Mouse (Mus musculus) midbrain, embryonic 15.5 days (tissue): ENCODE measurements around the gene Prox1. TPM values are rescaled to one million over a fixed set of nuclear protein-coding genes. Genes with fewer than 3 reads are reported as not detected.

Source experiments
- ATAC-seq: fragments of 200-750 bp; cut with Nextera tagmentation; replicated peaks from 2 replicates; pipeline ENCODE4 v1.8.0; 2017; ENCODE audit warnings: moderate TSS enrichment
- H3K27ac ChIP-seq: fragments of 300-500 bp; sonication (generic); 2 replicates; pipeline ENCODE4 v1.5.1; 2015; ENCODE audit warnings: mild to moderate bottlenecking, inconsistent platforms
- H3K27me3 ChIP-seq: fragments of 300-500 bp; sonication (generic); replicated peaks from 2 replicates; pipeline ENCODE4 v1.6.1; 2015; ENCODE audit warnings: inconsistent platforms
- H3K36me3 ChIP-seq: fragments of 300-500 bp; sonication (generic); replicated peaks from 2 replicates; pipeline ENCODE4 v1.6.1; 2015; ENCODE audit warnings: inconsistent platforms
- H3K4me1 ChIP-seq: fragments of 300-500 bp; sonication (generic); 2 replicates; pipeline ENCODE4 v1.6.1; 2015; ENCODE audit warnings: inconsistent platforms
- H3K4me2 ChIP-seq: fragments of 300-500 bp; sonication (generic); 2 replicates; pipeline ENCODE4 v1.6.1; 2015; ENCODE audit warnings: inconsistent platforms, mild to moderate bottlenecking, moderate library complexity
- H3K4me3 ChIP-seq: fragments of 300-500 bp; sonication (generic); 2 replicates; pipeline ENCODE4 v1.5.1; 2015; ENCODE audit warnings: mild to moderate bottlenecking, inconsistent platforms
- H3K9ac ChIP-seq: fragments of 300-500 bp; sonication (generic); 2 replicates; pipeline ENCODE4 v1.6.1; 2015; ENCODE audit warnings: mild to moderate bottlenecking, inconsistent platforms
- H3K9me3 ChIP-seq: fragments of 300-500 bp; sonication (generic); 2 replicates; pipeline ENCODE4 v1.6.1; 2016; ENCODE audit warnings: inconsistent platforms
- WGBS: fragments of 180-500 bp; shearing (Covaris S2); methylation state at CpG from one replicate; pipeline ENCODE4 v1.1.7; 2015; ENCODE audit warnings: mixed read lengths; 5-methylcytosine and 5-hydroxymethylcytosine counted together
- polyA plus RNA-seq: library from polyadenylated mRNA; unstranded; fragments of >200 nt; fragmentation: Nextera tagmentation; extraction: Ambion mirVana; gene quantifications from 2 replicates; pipeline ENCODE4 v1.2.1, GENCODE M21; 2015

The Prox1 gene
- polyA plus RNA-seq, 1 experiment from 2014 or later, result 14.1 TPM

DNA sequence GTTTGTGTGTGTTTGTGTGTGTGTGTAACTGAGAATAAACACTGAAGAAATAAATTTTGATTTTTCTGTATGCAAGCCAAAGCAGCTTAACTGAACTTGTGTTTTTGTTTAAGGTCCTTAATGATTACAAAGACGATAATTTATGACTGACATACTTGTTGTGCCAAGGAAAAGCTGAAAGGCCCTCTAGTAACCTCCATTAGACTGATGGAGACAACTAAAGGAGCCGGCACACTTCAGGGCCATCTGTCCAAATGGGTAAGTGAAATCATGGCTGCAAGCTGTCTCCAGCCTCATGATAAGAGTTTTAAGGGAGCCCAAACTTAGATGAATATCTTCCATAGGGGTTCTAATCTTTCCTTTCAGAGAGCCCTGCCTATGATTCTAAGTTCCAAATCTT, 15.5 kb downstream of the Prox1 start:
- 0 out of 2 replicates have a peak, but pooled peaks cover 3% of the 10 kb centered on the region for H3K27me3 ChIP-seq
- H3K4me3 ChIP-seq, result no peak overlapping the region
- H3K9ac ChIP-seq, result no peak overlapping the region
- H3K4me1 ChIP-seq, result peaks cover 7% of the 10 kb centered on the region
- H3K4me2 ChIP-seq, result no peak overlapping the region
- no peak overlapping the region for H3K27ac ChIP-seq
- WGBS, result 50% methylated on average over 2 of the region's 2 CpGs
- H3K36me3 ChIP-seq, result no peaks in the 10 kb centered on the region
- no peaks in the 10 kb centered on the region for H3K9me3 ChIP-seq
- ATAC-seq, result no peak

DNA sequence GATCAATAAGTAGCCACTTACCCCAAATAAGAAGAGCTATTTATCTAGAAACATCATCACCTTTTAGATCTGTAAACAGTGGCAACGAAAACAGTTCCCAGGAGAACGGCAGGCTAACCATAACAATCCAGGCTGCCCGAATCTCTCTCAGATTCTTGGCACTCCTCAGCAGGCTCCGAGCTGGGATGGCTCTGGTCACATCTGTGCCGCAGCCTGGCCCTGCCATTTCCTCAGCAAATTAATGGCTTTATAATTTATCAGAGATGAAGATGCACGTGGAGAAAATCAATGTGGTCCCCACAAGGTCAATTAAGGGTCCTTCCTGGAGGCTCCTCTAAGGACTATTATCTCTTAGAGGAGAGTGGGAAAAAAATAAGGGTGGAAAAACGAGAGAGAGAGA, 16.2 kb downstream of the Prox1 start:
- 51% methylated on average over 7 of the region's 7 CpGs for WGBS

DNA sequence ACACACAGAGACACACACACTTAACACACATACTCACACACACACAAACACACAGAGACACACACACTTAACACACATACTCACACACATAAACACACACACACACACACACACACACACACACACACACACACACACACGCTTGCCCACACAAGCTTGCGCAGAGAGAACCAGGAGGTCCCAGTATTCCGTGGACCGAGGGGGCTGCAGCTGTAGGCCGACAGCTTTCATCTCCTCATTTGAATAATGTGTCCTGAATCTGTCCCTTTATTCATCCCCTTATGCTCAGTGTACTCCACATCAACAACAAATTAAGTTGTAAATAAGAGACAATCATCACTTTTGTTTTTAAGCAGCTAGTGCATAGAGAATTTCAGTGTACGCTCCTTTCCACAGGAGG, 17.9 kb downstream of the Prox1 start:
- no peak for ATAC-seq
- WGBS, result 55% methylated on average over 6 of the region's 6 CpGs
- peaks cover 26% of the 10 kb centered on the region for H3K4me1 ChIP-seq
- no peaks in the 10 kb centered on the region for H3K36me3 ChIP-seq
- H3K9me3 ChIP-seq, result no peaks in the 10 kb centered on the region
- H3K27me3 ChIP-seq, result no peaks in the 10 kb centered on the region
- H3K4me2 ChIP-seq, result no peak overlapping the region
- no peak overlapping the region for H3K4me3 ChIP-seq
- H3K27ac ChIP-seq, result no peak overlapping the region
- no peak overlapping the region for H3K9ac ChIP-seq

More for the DNA sequence above, 16.2 kb downstream of the Prox1 start:
- Histone ChIP-seq H3K27me3 (0 out of 2 replicates have a peak, but pooled peaks cover 3% of the 10 kb centered on the region), H3K4me3 (no peak overlapping the region), H3K4me2 (no peak overlapping the region), H3K9me3 (no peaks in the 10 kb centered on the region), H3K9ac (no peak overlapping the region), H3K27ac (no peak overlapping the region), H3K36me3 (no peaks in the 10 kb centered on the region), H3K4me1 (peaks cover 12% of the 10 kb centered on the region)
- ATAC-seq, result no peak

DNA sequence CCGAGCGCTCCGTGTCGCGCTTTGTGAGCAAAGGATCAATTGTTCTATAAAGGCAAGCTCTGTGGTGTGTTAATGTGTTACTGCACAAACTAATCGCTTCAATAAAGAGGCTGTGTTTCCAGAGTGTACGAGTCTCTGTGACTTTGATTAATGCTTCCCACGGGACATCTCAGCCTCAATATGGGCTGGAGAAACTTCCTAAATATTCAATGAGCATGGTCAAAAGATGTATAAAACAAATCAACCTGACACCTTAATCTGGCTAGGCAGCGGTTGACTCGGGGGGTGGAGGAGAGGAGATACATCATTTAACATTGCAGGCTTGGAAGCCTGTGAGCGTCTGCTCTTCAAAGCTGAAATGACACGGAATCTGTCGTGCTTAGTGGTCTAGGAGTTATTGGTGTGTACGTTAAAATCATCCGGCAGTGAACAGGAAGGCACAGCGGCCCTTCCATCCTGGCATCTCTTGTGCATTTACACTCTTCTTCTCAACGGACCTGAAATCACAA, 21.2 kb downstream of the Prox1 start:
- 15% methylated on average over 17 of the region's 17 CpGs for WGBS
- Histone ChIP-seq H3K36me3 (no peaks in the 10 kb centered on the region), H3K27ac (no peak overlapping the region), H3K4me2 (peak overlapping the region; percentile 32), H3K9me3 (no peaks in the 10 kb centered on the region), H3K9ac (no peak overlapping the region), H3K27me3 (no peaks in the 10 kb centered on the region), H3K4me3 (no peak overlapping the region), H3K4me1 (peaks cover 19% of the 10 kb centered on the region)
- ATAC-seq, result no peak

DNA sequence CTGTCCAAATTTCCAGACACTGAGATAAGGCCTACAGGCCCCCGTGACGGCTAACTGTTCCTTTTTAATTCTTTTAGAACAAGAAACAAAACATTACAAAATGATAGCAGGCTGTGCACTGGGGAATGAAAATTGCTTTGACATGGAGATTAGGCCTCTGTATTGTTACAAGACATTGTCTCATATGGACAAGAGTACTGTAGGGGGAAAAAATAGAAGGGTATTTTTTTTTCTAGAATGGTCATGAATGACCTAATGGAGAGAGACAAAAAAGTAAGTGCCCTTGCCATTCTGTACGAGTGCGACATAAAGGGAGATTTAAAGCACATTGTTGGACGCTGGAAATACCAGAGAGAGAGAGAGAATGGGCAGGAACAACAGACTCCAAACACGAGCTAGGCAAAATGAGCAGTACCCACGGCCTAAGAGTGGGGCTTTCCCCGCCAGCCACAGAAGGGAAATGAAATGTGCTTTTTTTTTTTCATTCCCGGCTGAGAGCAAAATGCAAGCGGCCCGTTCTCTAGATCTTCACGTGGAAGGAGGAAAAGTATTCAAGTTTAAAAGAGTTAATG, 21.8 kb downstream of the Prox1 start:
- no peak for ATAC-seq
- 9% methylated on average over 12 of the region's 12 CpGs for WGBS
- Histone ChIP-seq H3K4me1 (peaks cover 19% of the 10 kb centered on the region), H3K9ac (no peak overlapping the region), H3K4me3 (no peak overlapping the region), H3K36me3 (no peaks in the 10 kb centered on the region), H3K27me3 (no peaks in the 10 kb centered on the region), H3K27ac (no peak overlapping the region), H3K4me2 (peak overlapping the region; percentile 32), H3K9me3 (no peaks in the 10 kb centered on the region)

DNA sequence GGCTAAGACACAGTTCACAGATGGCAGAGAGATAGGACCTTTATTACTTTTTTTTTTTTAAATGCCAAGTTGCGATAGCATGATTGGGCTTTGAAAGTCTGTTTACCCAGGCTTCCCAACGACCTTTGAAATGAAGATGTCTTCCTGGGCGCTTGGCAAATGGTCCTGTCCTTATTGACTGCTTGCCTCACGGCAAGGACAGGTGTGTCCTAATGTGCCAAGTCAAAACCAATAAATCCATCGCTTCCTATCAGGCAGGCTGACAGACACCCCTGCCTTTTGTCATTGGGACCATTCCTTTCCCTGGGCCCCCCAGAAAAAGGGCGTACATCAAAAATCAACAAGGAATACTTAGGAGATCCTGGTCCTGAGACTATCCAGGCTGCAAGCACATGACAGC, 22.7 kb downstream of the Prox1 start:
- no peak overlapping the region for H3K4me3 ChIP-seq
- no peaks in the 10 kb centered on the region for H3K36me3 ChIP-seq
- H3K9me3 ChIP-seq, result no peaks in the 10 kb centered on the region
- ATAC-seq, result no peak
- no peak overlapping the region for H3K27ac ChIP-seq
- no peak overlapping the region for H3K4me2 ChIP-seq
- 68% methylated on average over 6 of the region's 6 CpGs for WGBS
- H3K9ac ChIP-seq, result no peak overlapping the region
- no peaks in the 10 kb centered on the region for H3K27me3 ChIP-seq
- peaks cover 19% of the 10 kb centered on the region for H3K4me1 ChIP-seq

DNA sequence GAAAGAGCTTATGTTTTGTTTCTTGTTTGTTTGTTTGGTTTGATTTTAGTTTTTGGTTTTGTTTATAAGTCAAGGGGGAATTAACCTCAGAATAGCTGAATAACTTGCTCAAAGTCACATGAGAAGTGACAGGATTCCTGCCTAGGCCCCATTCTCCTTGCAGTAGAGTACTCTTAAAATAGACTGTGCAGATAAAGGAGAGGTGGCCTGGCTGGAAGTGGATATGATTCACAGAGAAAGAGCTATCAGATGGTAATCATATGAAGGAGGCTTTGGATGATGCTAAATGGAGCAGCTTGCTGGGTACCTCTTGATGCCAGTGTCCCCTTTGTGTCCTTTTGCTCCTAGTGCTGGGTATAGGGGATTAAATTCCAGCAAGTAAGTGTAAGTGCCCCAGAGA, 26.1 kb downstream of the Prox1 start:
- Histone ChIP-seq H3K27me3 (no peaks in the 10 kb centered on the region), H3K27ac (no peak overlapping the region), H3K4me3 (no peak overlapping the region), H3K9ac (no peak overlapping the region), H3K4me2 (no peak overlapping the region), H3K9me3 (no peaks in the 10 kb centered on the region), H3K36me3 (no peaks in the 10 kb centered on the region), H3K4me1 (peaks cover 24% of the 10 kb centered on the region)
- no peak for ATAC-seq

DNA sequence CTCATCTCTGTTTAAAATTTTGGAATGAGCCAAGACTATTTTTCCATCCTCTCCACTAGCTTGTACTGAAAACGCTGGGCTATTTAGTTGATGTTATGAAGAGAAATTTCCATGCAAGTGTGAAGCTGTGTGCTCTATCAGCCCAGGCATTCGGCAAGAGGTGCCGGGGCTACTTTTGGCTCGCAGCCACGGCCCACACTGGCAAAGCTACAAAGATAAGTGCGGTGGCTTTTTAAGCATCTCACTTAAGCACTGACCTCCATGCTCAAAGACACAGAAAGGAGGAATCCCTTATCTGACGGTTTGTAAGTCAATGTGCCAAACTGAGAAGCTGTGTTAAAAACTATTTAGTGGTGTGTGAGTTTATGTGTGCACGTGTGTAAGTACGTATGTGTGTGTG, 26.9 kb downstream of the Prox1 start:
- 85% methylated on average over 9 of the region's 9 CpGs for WGBS
- H3K9me3 ChIP-seq, result no peaks in the 10 kb centered on the region
- H3K4me1 ChIP-seq, result peaks cover 23% of the 10 kb centered on the region
- H3K4me2 ChIP-seq, result no peak overlapping the region
- no peak overlapping the region for H3K9ac ChIP-seq
- no peaks in the 10 kb centered on the region for H3K27me3 ChIP-seq
- no peak for ATAC-seq
- no peak overlapping the region for H3K27ac ChIP-seq
- H3K36me3 ChIP-seq, result no peaks in the 10 kb centered on the region
- no peak overlapping the region for H3K4me3 ChIP-seq

DNA sequence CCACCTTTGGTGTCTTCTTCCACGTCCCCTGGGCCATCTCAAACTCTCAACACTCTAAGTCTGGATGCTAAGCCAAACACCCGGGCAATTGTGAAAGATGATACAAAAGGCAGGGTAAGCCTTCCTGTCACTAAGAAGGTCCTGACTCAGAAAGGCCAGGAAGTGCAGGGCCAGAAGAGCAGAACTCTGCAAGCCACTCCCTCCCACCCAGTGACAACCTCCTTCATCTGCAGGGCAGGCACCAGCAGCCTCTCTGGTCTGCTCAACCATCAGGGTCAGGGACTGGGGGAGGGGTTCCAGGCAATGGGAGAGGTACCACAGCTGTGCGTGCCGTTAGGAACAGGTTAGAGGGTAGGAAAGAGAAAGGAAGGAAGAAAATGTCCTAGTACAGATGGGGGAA, 27.9 kb downstream of the Prox1 start:
- H3K4me2 ChIP-seq, result no peak overlapping the region
- no peak overlapping the region for H3K4me3 ChIP-seq
- H3K27ac ChIP-seq, result no peak overlapping the region
- ATAC-seq, result no peak
- no peaks in the 10 kb centered on the region for H3K36me3 ChIP-seq
- no peaks in the 10 kb centered on the region for H3K27me3 ChIP-seq
- H3K4me1 ChIP-seq, result peaks cover 26% of the 10 kb centered on the region
- 51% methylated on average over 4 of the region's 4 CpGs for WGBS
- no peaks in the 10 kb centered on the region for H3K9me3 ChIP-seq
- H3K9ac ChIP-seq, result no peak overlapping the region

DNA sequence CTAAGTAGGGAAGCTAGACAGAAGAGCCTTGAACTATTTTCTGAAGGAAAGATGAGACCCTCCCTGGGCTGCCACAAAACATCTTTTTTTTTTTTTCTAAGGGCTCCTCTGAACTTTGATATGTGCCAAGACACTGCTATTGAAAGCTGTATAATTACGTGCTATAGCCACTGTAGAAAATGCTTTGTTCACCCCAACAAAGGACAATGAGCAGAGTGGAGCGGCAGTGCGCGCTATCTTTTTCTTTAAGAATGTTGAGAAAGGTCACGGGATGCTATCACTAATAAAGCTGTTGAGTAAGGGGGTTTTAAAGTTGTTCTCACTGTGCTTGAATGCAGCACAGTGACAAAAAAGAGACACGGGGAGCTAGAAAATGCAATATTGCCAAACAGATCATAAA, 30.0 kb downstream of the Prox1 start:
- Histone ChIP-seq H3K4me1 (peaks cover 34% of the 10 kb centered on the region), H3K27ac (no peak overlapping the region), H3K27me3 (no peaks in the 10 kb centered on the region), H3K4me2 (no peak overlapping the region), H3K36me3 (no peaks in the 10 kb centered on the region), H3K9me3 (no peaks in the 10 kb centered on the region), H3K4me3 (no peak overlapping the region), H3K9ac (no peak overlapping the region)
- ATAC-seq, result 0 out of 2 replicates have a peak, but pooled peaks have one; percentile 16
- WGBS, result 34% methylated on average over 6 of the region's 6 CpGs

DNA sequence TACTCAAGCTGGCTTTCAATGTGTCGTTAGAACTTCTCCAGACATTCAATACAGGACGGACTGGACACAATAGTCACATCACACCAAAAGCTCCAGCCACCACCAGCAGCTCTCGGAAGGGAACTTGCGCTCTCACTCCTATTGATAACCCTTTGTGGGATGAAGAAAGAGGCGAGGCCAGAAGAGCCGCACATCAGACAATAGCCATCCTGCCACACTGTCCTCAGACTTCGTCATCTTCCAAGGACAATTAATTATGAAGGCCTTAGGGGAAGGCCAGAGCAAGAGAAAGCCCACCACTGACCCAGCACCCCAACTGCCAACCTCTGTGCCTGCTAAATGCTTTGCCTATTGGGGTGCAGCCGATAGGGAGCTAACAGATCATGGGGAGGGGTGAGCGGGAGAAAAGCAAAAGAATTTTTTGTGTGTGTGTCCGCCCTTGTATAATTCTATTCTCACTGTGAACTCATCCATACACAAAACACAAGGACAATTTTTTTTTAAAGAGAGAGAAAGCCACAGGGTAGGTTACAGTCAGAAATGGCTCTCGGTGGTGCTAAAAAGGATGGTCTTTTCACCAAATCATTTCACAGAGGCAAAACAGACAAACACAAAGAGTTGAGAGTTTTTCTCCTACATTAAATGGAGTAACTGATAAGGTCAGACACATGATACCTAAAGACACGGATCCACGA, 30.7 kb downstream of the Prox1 start:
- H3K4me3 ChIP-seq, result no peak overlapping the region
- H3K9me3 ChIP-seq, result no peaks in the 10 kb centered on the region
- H3K4me1 ChIP-seq, result peaks cover 34% of the 10 kb centered on the region
- H3K36me3 ChIP-seq, result no peaks in the 10 kb centered on the region
- H3K27ac ChIP-seq, result no peak overlapping the region
- no peak overlapping the region for H3K4me2 ChIP-seq
- no peak for ATAC-seq
- no peak overlapping the region for H3K9ac ChIP-seq
- 47% methylated on average over 13 of the region's 13 CpGs for WGBS
- no peaks in the 10 kb centered on the region for H3K27me3 ChIP-seq

DNA sequence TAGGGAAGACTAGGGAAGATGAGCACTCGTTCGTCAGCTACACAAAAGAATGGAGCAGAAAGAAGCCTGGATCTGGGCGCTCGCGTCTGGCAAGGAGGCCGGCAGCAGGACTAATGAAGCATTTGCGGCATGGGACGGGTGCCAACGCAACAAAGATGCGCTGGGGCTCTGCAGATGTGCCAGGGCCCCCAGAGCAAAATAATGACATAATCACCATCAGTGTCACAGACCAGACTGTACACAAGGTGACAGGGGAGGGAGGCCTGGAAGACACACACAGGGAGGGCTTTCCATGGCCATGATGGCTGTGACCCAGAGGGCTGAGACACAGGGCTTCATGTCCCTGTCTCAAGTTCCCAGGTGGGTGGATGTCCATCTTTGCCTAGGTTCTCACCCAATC, 32.6 kb downstream of the Prox1 start:
- no peak overlapping the region for H3K9ac ChIP-seq
- no peaks in the 10 kb centered on the region for H3K36me3 ChIP-seq
- H3K4me1 ChIP-seq, result peaks cover 34% of the 10 kb centered on the region
- H3K9me3 ChIP-seq, result no peaks in the 10 kb centered on the region
- H3K4me3 ChIP-seq, result no peak overlapping the region
- WGBS, result 41% methylated on average over 10 of the region's 10 CpGs
- no peaks in the 10 kb centered on the region for H3K27me3 ChIP-seq
- H3K4me2 ChIP-seq, result no peak overlapping the region
- ATAC-seq, result peak; percentile 51; the same call in 1 of the 2 replicates
- peak overlapping the region; percentile 49 for H3K27ac ChIP-seq

DNA sequence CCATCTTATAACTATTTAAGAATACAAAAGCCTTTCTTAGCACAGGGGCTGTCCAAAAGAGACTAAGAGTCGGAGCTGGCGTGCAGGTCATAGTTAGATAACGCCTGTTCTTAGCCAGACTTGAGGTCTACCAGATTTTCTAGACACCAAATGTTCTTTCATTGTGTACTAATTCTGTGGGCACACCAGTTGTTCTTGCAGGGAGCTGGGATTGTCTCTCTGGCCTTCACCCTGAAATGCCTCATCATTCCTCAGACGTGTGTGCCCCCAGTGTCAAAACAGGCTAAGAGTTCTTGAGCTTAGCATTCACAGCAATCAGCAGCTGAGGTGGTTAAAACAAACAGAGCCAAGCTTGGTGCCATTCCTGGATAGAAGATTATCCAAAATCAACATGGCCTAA, 37.6 kb downstream of the Prox1 start:
- Histone ChIP-seq H3K4me1 (peaks cover 42% of the 10 kb centered on the region), H3K27me3 (no peaks in the 10 kb centered on the region), H3K27ac (no peak overlapping the region), H3K9me3 (no peaks in the 10 kb centered on the region), H3K4me2 (no peak overlapping the region), H3K4me3 (no peak overlapping the region), H3K36me3 (no peaks in the 10 kb centered on the region), H3K9ac (no peak overlapping the region)
- 47% methylated on average over 4 of the region's 4 CpGs for WGBS
- no peak for ATAC-seq
